Mouse (Mus musculus): ENCODE results near the gene Siglecf.

Siglecf gene

GRCm38 (mm10) chr7:43392349-43393121, 41.4 kb downstream of the Siglecf start:
- DNase-seq = no peak

GRCm38 (mm10) chr7:43399501-43399900, 48.4 kb downstream of the Siglecf start:
- DNase-seq = no peak

- DNase-seq = no peak
Observed at GRCm38 (mm10) chr7:43402718-43403117, 51.6 kb downstream of the Siglecf start.

GRCm38 (mm10) chr7:43407573-43407972, 56.4 kb downstream of the Siglecf start:
- no peak for DNase-seq

- no peak for DNase-seq
Observed at GRCm38 (mm10) chr7:43408131-43408553, 57.0 kb downstream of the Siglecf start, which contains the start of gene Siglecg. TSS of gene Siglecg (plus strand) at chr7:43408204.

GRCm38 (mm10) chr7:43409084-43409483, 57.9 kb downstream of the Siglecf start:
- no peak for DNase-seq

All from thymus, postnatal 25 days (tissue).